Mouse (Mus musculus): ENCODE data around the gene Polk. TPM values are rescaled to one million over a fixed set of nuclear protein-coding genes. Genes with fewer than 3 reads are reported as not detected.

Polk gene
- 4.3 and 6.7 TPM in 2 replicates for polyA plus RNA-seq (2014; fragmentation: Nextera tagmentation; extraction: Ambion mirVana)

DNA sequence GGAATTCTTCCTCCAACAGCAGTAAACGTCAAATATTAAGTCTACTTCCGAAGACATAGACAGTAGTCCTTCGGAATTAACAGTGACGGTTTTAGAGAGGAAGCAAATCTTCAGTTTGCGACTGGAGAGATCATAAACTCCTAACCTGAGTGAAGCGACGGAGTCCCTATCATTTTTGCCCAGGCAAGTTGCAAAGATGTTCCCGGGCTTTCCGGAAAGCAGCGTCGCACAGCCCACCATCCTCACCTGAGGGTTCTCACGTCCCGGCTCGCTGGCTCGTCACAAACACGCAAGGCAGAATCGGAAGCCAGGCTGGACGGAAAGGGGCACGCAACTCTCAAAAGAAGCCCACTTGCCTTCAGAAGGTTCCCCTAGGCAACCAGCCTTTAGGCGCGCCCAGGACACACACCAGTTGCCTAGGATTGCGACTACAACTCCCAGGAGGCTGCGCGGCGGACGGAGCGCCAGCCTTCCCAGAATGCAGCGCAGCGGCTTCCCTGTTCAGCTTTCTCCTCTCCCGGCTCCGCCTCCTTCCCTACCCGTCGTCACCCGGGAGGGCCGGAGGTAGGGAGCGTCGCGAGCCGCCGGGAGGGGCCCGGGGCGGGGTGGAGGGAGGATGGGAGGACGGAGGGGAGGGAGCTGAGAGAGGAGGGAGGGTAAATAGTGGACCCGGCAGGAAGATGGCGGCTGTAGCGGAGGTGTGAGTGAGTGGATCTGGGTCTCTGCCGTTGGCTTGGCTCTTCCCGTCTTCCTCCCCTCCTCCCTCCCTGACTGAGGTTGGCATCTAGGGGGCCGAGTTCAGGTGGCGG lies at the start of gene Polk, which contains the start of gene Col4a3bp:
TSS of gene Polk (minus strand) at position 499 of the 809 bp plus-strand sequence.
TSS of gene Col4a3bp (plus strand) at position 538 of the 809 bp plus-strand sequence.
- Histone ChIP-seq H3K4me2 (ENCODE audit: low read length) (peak within 1 kb of the TSS; percentile 84), H3K9me3 (ENCODE audit: control insufficient read depth, low read length) (no peaks in the 10 kb centered on the region), H3K9ac (replicated peaks; ENCODE audit: low read length) (peak within 1 kb of the TSS; percentile 91), H3K4me3 (replicated peaks; ENCODE audit: low read depth, low read length) (peak within 1 kb of the TSS; percentile 92), H3K27me3 (ENCODE audit: control insufficient read depth, insufficient read depth, low read length) (no peaks in the 10 kb centered on the region), H3K36me3 (ENCODE audit: control insufficient read depth, insufficient read depth, low read length) (no peaks in the 10 kb centered on the region), H3K4me1 (ENCODE audit: control insufficient read depth, insufficient read depth, low read length) (peaks cover 12% of the 10 kb centered on the region), H3K27ac (replicated peaks; ENCODE audit: low read depth, low read length) (peak within 1 kb of the TSS; percentile 97)
- DNase-seq (peak; percentile 99), ATAC-seq (ENCODE audit: low FRiP score, low TSS enrichment) (peak; percentile 99)
- under 1% methylated on average over 50 of the region's 50 CpGs for WGBS

DNA sequence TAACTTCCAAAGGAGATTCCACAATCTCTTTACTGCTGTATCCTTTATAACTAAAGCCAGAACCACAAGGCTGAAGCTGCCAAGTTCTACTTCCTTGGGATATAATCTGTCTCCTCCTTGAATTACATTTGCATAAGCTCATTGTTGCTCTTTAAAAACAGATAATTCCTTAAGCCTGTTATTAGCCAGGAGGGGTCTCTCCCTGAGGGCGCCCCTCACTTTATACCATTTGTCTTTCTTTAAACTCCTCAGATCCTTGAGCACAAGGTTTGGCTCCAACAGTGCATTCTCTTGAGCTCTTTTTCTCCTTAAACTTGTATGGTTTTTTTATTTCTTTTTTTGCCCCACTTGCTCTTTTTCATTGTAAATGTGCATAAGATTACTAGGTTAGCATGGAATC lies 46.3 kb upstream of the Polk start:
- H3K9me3 ChIP-seq (ENCODE audit: control insufficient read depth, low read length) = no peaks in the 10 kb centered on the region
- DNase-seq (no peak), ATAC-seq (ENCODE audit: low FRiP score, low TSS enrichment) (no peak)
- 40% methylated on average over 1 of the region's 1 CpGs for WGBS
- no peak overlapping the region for H3K9ac ChIP-seq (replicated peaks; ENCODE audit: low read length)
- H3K4me3 ChIP-seq (replicated peaks; ENCODE audit: low read depth, low read length) = no peak overlapping the region
- H3K27me3 ChIP-seq (ENCODE audit: control insufficient read depth, insufficient read depth, low read length) = no peaks in the 10 kb centered on the region
- no peaks in the 10 kb centered on the region for H3K4me1 ChIP-seq (ENCODE audit: control insufficient read depth, insufficient read depth, low read length)
- no peak overlapping the region for H3K27ac ChIP-seq (replicated peaks; ENCODE audit: low read depth, low read length)
- no peaks in the 10 kb centered on the region for H3K36me3 ChIP-seq (ENCODE audit: control insufficient read depth, insufficient read depth, low read length)
- no peak overlapping the region for H3K4me2 ChIP-seq (ENCODE audit: low read length)

DNA sequence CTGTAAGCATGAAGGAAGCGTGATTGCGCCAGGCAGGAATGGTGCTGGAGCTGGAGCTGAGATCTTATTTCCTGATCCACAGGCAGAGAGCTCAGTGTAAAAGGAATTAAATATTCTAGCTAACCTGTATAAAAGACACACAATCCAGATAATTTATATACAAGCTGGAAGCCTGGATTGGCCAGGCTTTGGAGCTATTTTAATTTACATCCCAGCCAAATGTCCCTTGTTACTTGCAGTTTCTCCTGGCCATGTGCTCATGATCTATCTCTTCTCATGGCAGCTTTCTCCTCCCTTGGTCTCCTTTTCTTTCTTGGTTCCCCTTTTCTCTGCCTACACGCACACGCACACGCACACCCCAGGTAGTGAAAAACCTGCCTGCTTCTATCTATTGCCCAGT lies 44.2 kb upstream of the Polk start:
- 96% methylated on average over 5 of the region's 5 CpGs for WGBS
- no peak for ATAC-seq (ENCODE audit: low FRiP score, low TSS enrichment)
- DNase-seq = no peak

DNA sequence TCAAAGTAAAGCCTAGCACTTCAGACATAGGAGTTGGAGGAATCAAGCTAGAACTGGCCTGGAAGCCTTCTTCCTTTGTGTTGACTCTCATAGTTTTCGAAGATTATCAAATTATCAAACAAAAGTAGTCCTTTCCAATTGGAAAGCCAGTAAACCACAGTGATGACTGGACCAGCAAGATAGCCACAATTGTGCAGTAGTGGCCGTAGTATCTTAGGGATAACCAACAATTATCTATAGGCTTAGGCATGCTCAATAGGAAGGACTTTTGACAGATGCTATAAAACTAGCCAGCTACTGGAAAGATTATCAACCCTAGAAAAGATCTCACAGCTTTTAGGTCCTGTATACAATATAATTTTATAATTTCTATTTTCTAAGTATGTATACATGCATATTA lies 41.8 kb upstream of the Polk start:
- Histone ChIP-seq H3K36me3 (ENCODE audit: control insufficient read depth, insufficient read depth, low read length) (no peaks in the 10 kb centered on the region), H3K27me3 (ENCODE audit: control insufficient read depth, insufficient read depth, low read length) (no peaks in the 10 kb centered on the region), H3K4me2 (ENCODE audit: low read length) (no peak overlapping the region), H3K9me3 (ENCODE audit: control insufficient read depth, low read length) (no peaks in the 10 kb centered on the region), H3K27ac (replicated peaks; ENCODE audit: low read depth, low read length) (no peak overlapping the region), H3K4me3 (replicated peaks; ENCODE audit: low read depth, low read length) (no peak overlapping the region), H3K4me1 (ENCODE audit: control insufficient read depth, insufficient read depth, low read length) (no peaks in the 10 kb centered on the region), H3K9ac (replicated peaks; ENCODE audit: low read length) (no peak overlapping the region)
- no peak for ATAC-seq (ENCODE audit: low FRiP score, low TSS enrichment)
- 91% methylated on average over 2 of the region's 2 CpGs for WGBS
- DNase-seq = no peak

More for the DNA sequence above, 44.2 kb upstream of the Polk start:
- Histone ChIP-seq H3K4me1 (ENCODE audit: control insufficient read depth, insufficient read depth, low read length) (no peaks in the 10 kb centered on the region), H3K27me3 (ENCODE audit: control insufficient read depth, insufficient read depth, low read length) (no peaks in the 10 kb centered on the region), H3K27ac (replicated peaks; ENCODE audit: low read depth, low read length) (no peak overlapping the region), H3K9me3 (ENCODE audit: control insufficient read depth, low read length) (no peaks in the 10 kb centered on the region), H3K36me3 (ENCODE audit: control insufficient read depth, insufficient read depth, low read length) (no peaks in the 10 kb centered on the region), H3K9ac (replicated peaks; ENCODE audit: low read length) (no peak overlapping the region), H3K4me2 (ENCODE audit: low read length) (no peak overlapping the region), H3K4me3 (replicated peaks; ENCODE audit: low read depth, low read length) (no peak overlapping the region)

DNA sequence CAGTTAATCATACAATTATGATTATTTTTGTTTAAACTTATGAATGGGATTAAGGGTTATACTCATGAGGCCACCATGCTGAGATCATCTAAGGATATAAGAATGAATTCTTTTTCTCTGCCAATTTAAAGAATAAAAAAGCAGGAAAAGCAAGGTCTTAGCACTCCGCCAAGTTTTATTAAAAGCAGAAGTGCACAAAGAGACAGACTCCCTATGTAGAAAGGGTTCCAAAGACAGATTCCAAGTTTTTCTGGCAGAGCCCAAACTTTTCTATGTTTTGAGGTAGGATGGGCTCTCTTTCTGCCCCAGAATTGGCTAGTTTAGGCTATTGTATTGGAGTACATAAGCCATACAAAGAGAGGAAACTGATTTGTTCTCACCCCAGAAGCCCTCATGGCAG lies 37.6 kb upstream of the Polk start:
- Histone ChIP-seq H3K27ac (replicated peaks; ENCODE audit: low read depth, low read length) (no peak overlapping the region), H3K9ac (replicated peaks; ENCODE audit: low read length) (no peak overlapping the region), H3K4me2 (ENCODE audit: low read length) (no peak overlapping the region), H3K9me3 (ENCODE audit: control insufficient read depth, low read length) (no peaks in the 10 kb centered on the region), H3K4me3 (replicated peaks; ENCODE audit: low read depth, low read length) (no peak overlapping the region), H3K36me3 (ENCODE audit: control insufficient read depth, insufficient read depth, low read length) (no peaks in the 10 kb centered on the region), H3K27me3 (ENCODE audit: control insufficient read depth, insufficient read depth, low read length) (no peaks in the 10 kb centered on the region), H3K4me1 (ENCODE audit: control insufficient read depth, insufficient read depth, low read length) (no peaks in the 10 kb centered on the region)
- WGBS = 74% methylated on average over 1 of the region's 1 CpGs
- no peak for DNase-seq
- no peak for ATAC-seq (ENCODE audit: low FRiP score, low TSS enrichment)

DNA sequence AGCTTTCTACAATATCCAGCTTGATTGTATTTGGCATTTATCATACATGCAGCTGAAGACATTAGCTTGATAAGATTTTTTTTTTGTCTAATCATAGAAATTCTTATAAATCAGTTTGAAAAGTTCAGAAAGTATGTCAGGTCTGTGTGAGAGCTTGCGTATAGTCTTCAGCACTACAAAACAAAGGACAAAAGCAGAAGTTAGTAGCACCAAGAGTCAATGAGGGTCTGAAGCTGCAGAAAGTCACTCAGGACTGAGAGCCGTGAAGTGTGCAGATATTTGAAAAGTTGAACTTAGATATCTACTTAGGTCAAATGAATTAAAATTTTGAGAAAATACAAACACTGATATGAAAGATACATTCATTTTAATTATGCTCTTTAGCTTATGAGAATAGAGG lies 36.7 kb upstream of the Polk start:
- 91% methylated on average over 2 of the region's 2 CpGs for WGBS
- no peak for DNase-seq
- Histone ChIP-seq H3K27ac (replicated peaks; ENCODE audit: low read depth, low read length) (no peak overlapping the region), H3K4me1 (ENCODE audit: control insufficient read depth, insufficient read depth, low read length) (no peaks in the 10 kb centered on the region), H3K9ac (replicated peaks; ENCODE audit: low read length) (no peak overlapping the region), H3K36me3 (ENCODE audit: control insufficient read depth, insufficient read depth, low read length) (no peaks in the 10 kb centered on the region), H3K27me3 (ENCODE audit: control insufficient read depth, insufficient read depth, low read length) (no peaks in the 10 kb centered on the region), H3K4me2 (ENCODE audit: low read length) (no peak overlapping the region), H3K9me3 (ENCODE audit: control insufficient read depth, low read length) (no peaks in the 10 kb centered on the region), H3K4me3 (replicated peaks; ENCODE audit: low read depth, low read length) (no peak overlapping the region)
- no peak for ATAC-seq (ENCODE audit: low FRiP score, low TSS enrichment)

DNA sequence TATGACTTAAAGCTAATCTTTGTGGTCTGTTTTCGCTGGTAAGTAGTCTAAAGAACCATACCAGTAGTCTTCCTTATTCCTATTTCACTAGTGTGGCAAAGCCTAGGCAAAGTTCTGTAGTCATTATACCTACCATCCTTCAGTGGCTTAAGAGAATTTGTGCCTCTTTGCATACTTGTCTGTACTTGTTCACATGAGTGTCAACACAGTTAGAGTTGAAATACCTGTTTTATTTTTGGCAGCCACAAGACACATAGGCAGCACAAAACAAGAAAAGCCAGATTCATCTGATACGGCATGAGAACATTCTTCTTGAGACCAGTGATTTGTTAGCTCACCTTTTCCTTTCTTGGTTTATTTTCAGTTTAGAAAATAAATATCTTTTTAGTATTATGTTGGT lies 31.8 kb upstream of the Polk start:
- WGBS = 96% methylated on average over 2 of the region's 2 CpGs
- ATAC-seq (ENCODE audit: low FRiP score, low TSS enrichment) = no peak

DNA sequence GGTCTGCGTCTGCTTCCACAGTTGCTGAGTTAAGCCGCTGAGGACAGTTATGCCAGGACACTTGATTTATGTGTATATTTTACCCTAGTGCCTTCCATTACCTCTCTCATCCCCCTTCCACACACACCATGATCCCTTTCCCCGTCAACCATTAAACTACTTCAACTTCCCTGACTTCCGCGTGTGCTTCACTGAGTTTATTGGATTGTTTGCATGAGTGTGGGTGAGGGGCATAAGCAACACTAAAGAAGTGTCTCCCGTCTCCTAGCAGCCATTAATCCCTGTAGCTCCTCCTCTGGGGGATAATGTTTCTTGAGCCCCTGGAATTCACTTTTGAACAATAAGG lies 28.6 kb upstream of the Polk start:
- Histone ChIP-seq H3K9me3 (ENCODE audit: control insufficient read depth, low read length) (no peaks in the 10 kb centered on the region), H3K36me3 (ENCODE audit: control insufficient read depth, insufficient read depth, low read length) (peaks cover 6% of the 10 kb centered on the region; the same call in 1 of the 2 replicates), H3K27ac (replicated peaks; ENCODE audit: low read depth, low read length) (no peak overlapping the region), H3K4me3 (replicated peaks; ENCODE audit: low read depth, low read length) (no peak overlapping the region), H3K4me1 (ENCODE audit: control insufficient read depth, insufficient read depth, low read length) (no peaks in the 10 kb centered on the region), H3K9ac (replicated peaks; ENCODE audit: low read length) (no peak overlapping the region), H3K4me2 (ENCODE audit: low read length) (no peak overlapping the region), H3K27me3 (ENCODE audit: control insufficient read depth, insufficient read depth, low read length) (no peaks in the 10 kb centered on the region)
- ATAC-seq (ENCODE audit: low FRiP score, low TSS enrichment) = no peak
- 55% methylated on average over 6 of the region's 6 CpGs for WGBS
- no peak for DNase-seq

More for the DNA sequence above, 31.8 kb upstream of the Polk start:
- Histone ChIP-seq H3K9me3 (ENCODE audit: control insufficient read depth, low read length) (no peaks in the 10 kb centered on the region), H3K27me3 (ENCODE audit: control insufficient read depth, insufficient read depth, low read length) (no peaks in the 10 kb centered on the region), H3K27ac (replicated peaks; ENCODE audit: low read depth, low read length) (no peak overlapping the region), H3K9ac (replicated peaks; ENCODE audit: low read length) (no peak overlapping the region), H3K36me3 (ENCODE audit: control insufficient read depth, insufficient read depth, low read length) (peaks cover 6% of the 10 kb centered on the region; the same call in 1 of the 2 replicates), H3K4me3 (replicated peaks; ENCODE audit: low read depth, low read length) (no peak overlapping the region), H3K4me2 (ENCODE audit: low read length) (no peak overlapping the region), H3K4me1 (ENCODE audit: control insufficient read depth, insufficient read depth, low read length) (no peaks in the 10 kb centered on the region)
- no peak for DNase-seq
